Mouse (Mus musculus) cerebellum, postnatal 25 days (tissue): ENCODE data around the gene Cntnap5b.

Experiments
- DNase-seq, 2 experiments: peaks; one replicate each; pipeline ENCODE4 v3.0.0; 2021; ENCODE audit warnings: mixed read lengths in 2 of 2

The Cntnap5b gene

GRCm38 (mm10) chr1:100180050-100180449, 407.5 kb downstream of the Cntnap5b start:
- peak in 1 of 2 experiments; percentile 20 for DNase-seq

GRCm38 (mm10) chr1:100231980-100232608, 459.5 kb downstream of the Cntnap5b start:
- peak; percentile 6 to 21 for DNase-seq

GRCm38 (mm10) chr1:100251964-100252363, 479.4 kb downstream of the Cntnap5b start:
- no peak for DNase-seq

- DNase-seq, result no peak
Observed at GRCm38 (mm10) chr1:100310687-100311086, 538.1 kb downstream of the Cntnap5b start.

GRCm38 (mm10) chr1:100331066-100331465, 558.5 kb downstream of the Cntnap5b start:
- DNase-seq, result no peak

GRCm38 (mm10) chr1:100369415-100370113, 597.0 kb downstream of the Cntnap5b start:
- DNase-seq, result no peak

- DNase-seq, result no peak
Observed at GRCm38 (mm10) chr1:100386252-100386651, 613.7 kb downstream of the Cntnap5b start.

- no peak for DNase-seq
Observed at GRCm38 (mm10) chr1:100394034-100394433, 621.5 kb downstream of the Cntnap5b start.

- DNase-seq, result no peak
Observed at GRCm38 (mm10) chr1:100416658-100417224, 644.2 kb downstream of the Cntnap5b start.

GRCm38 (mm10) chr1:100430038-100430774, 657.6 kb downstream of the Cntnap5b start:
- no peak for DNase-seq

- no peak for DNase-seq
Observed at GRCm38 (mm10) chr1:100463877-100464276, 691.3 kb downstream of the Cntnap5b start.

GRCm38 (mm10) chr1:100465226-100465625, 692.7 kb downstream of the Cntnap5b start:
- no peak for DNase-seq

GRCm38 (mm10) chr1:100467595-100467994, 695.0 kb downstream of the Cntnap5b start:
- DNase-seq, result no peak

GRCm38 (mm10) chr1:100509866-100510265, 737.3 kb downstream of the Cntnap5b start:
- no peak for DNase-seq
